Mouse (Mus musculus): ENCODE data around the gene Tsen2. TPM values are rescaled to one million over a fixed set of nuclear protein-coding genes. Genes with fewer than 3 reads are reported as not detected.

Gene Tsen2
- polyA plus RNA-seq, 1 experiment from 2014 or later, result 8.5 TPM

- Histone ChIP-seq H3K4me3 (ENCODE audit: low read depth, low read length) (no peak overlapping the region), H3K9me3 (replicated peaks; ENCODE audit: control insufficient read depth, low read length) (no peaks in the 10 kb centered on the region), H3K4me2 (ENCODE audit: low read depth, low read length) (no peak overlapping the region), H3K4me1 (ENCODE audit: control insufficient read depth, low read depth, low read length) (no peaks in the 10 kb centered on the region), H3K36me3 (ENCODE audit: control insufficient read depth, insufficient read depth) (no peaks in the 10 kb centered on the region), H3K27me3 (ENCODE audit: control insufficient read depth, insufficient read depth, low read depth, low read length) (no peaks in the 10 kb centered on the region), H3K27ac (ENCODE audit: low read length) (no peak overlapping the region), H3K9ac (ENCODE audit: low read depth, low read length) (no peak overlapping the region)
- WGBS (ENCODE audit: insufficient replicate concordance), result 23% methylated on average over 3 of the region's 3 CpGs
- ATAC-seq (ENCODE audit: low read depth), result peak; percentile 51
Observed at GRCm38 (mm10) chr6:115527418-115527817, 17.0 kb upstream of the Tsen2 start.

GRCm38 (mm10) chr6:115528372-115528771 is 16.1 kb upstream of the Tsen2 start:
- ATAC-seq (ENCODE audit: low read depth), result no peak
- H3K4me2 ChIP-seq (ENCODE audit: low read depth, low read length), result no peak overlapping the region

GRCm38 (mm10) chr6:115534617-115535016 is 9.8 kb upstream of the Tsen2 start:
- Histone ChIP-seq H3K4me2 (ENCODE audit: low read depth, low read length) (no peak overlapping the region), H3K4me3 (ENCODE audit: low read depth, low read length) (no peak overlapping the region), H3K27me3 (ENCODE audit: control insufficient read depth, insufficient read depth, low read depth, low read length) (no peaks in the 10 kb centered on the region), H3K9me3 (replicated peaks; ENCODE audit: control insufficient read depth, low read length) (no peaks in the 10 kb centered on the region), H3K36me3 (ENCODE audit: control insufficient read depth, insufficient read depth) (no peaks in the 10 kb centered on the region), H3K4me1 (ENCODE audit: control insufficient read depth, low read depth, low read length) (peaks cover 6% of the 10 kb centered on the region), H3K27ac (ENCODE audit: low read length) (no peak overlapping the region), H3K9ac (ENCODE audit: low read depth, low read length) (no peak overlapping the region)
- ATAC-seq (ENCODE audit: low read depth), result no peak
- WGBS (ENCODE audit: insufficient replicate concordance), result 59% methylated on average over 7 of the region's 7 CpGs

More at GRCm38 (mm10) chr6:115528372-115528771, 16.1 kb upstream of the Tsen2 start:
- no peaks in the 10 kb centered on the region for H3K36me3 ChIP-seq (ENCODE audit: control insufficient read depth, insufficient read depth)
- no peaks in the 10 kb centered on the region for H3K27me3 ChIP-seq (ENCODE audit: control insufficient read depth, insufficient read depth, low read depth, low read length)
- no peak overlapping the region for H3K9ac ChIP-seq (ENCODE audit: low read depth, low read length)
- no peak overlapping the region for H3K27ac ChIP-seq (ENCODE audit: low read length)
- no peaks in the 10 kb centered on the region for H3K4me1 ChIP-seq (ENCODE audit: control insufficient read depth, low read depth, low read length)
- H3K4me3 ChIP-seq (ENCODE audit: low read depth, low read length), result no peak overlapping the region
- no peaks in the 10 kb centered on the region for H3K9me3 ChIP-seq (replicated peaks; ENCODE audit: control insufficient read depth, low read length)
- 52% methylated on average over 4 of the region's 4 CpGs for WGBS (ENCODE audit: insufficient replicate concordance)

DNA sequence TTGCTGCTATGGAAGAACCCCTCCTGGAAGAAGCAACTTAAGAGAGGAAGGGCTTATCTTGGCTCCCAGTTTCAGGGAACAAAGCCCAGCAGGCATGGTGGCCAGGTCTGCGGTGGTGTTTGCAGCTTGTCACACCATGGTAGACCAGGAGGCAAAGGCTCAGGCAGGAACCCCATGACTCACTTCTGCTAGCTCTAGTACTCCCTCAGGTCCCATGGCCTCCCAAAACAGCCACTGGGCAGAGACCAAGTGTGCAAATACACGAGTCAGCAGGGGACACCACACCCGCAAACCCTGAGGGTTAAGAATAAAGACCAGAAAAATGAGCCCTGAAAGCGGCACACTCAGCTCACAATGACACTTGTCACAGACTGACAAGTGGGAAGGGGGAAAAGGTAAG is 8.3 kb upstream of the Tsen2 start:
- H3K27me3 ChIP-seq (ENCODE audit: control insufficient read depth, insufficient read depth, low read depth, low read length), result no peaks in the 10 kb centered on the region
- WGBS (ENCODE audit: insufficient replicate concordance), result 64% methylated on average over 4 of the region's 4 CpGs
- peaks cover 6% of the 10 kb centered on the region for H3K4me1 ChIP-seq (ENCODE audit: control insufficient read depth, low read depth, low read length)
- H3K9ac ChIP-seq (ENCODE audit: low read depth, low read length), result no peak overlapping the region
- no peak for ATAC-seq (ENCODE audit: low read depth)
- no peak overlapping the region for H3K4me2 ChIP-seq (ENCODE audit: low read depth, low read length)
- H3K27ac ChIP-seq (ENCODE audit: low read length), result no peak overlapping the region
- H3K9me3 ChIP-seq (replicated peaks; ENCODE audit: control insufficient read depth, low read length), result no peaks in the 10 kb centered on the region
- H3K36me3 ChIP-seq (ENCODE audit: control insufficient read depth, insufficient read depth), result no peaks in the 10 kb centered on the region
- no peak overlapping the region for H3K4me3 ChIP-seq (ENCODE audit: low read depth, low read length)

DNA sequence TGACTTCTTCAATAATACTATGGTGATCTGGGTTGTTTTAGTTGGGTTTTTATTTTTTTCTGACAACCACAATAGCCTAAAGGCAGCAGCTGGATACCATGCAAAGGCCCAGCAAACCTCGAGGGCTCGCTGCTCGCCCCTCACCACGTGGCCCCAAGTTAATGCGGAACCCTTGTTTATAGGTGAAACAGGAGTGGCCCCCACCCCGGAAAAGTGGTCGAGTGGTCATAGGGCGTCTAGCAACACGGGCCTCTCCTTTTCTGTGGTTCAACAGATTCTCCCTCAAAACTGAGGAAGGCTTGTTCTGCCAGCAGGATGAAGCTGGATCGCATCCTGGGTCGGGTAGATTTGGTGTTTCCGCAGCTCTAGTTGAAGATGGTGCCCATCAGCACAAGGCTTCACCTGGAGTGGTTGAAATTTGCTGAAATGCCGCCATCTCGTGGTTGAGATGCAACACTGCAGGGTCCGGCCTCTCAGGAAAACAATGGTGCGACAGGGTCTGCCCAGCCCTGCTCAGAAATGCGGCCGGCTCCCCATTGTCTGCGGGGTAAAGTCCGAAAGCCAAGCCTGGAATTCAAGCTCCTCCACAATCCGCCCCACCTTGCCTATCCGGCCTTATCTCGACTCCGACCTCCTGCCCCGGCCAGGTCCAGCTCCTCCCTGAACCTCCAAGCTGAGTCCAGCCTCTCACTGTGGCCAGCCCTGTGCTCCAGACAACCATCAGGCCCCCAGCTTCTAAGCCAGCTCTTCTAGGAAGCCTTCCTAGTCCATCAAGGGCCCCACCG is 5.6 kb upstream of the Tsen2 start:
- no peak overlapping the region for H3K27ac ChIP-seq (ENCODE audit: low read length)
- peak; percentile 47; the same call in 1 of the 2 replicates for ATAC-seq (ENCODE audit: low read depth)
- H3K4me1 ChIP-seq (ENCODE audit: control insufficient read depth, low read depth, low read length), result peaks cover 12% of the 10 kb centered on the region
- H3K4me3 ChIP-seq (ENCODE audit: low read depth, low read length), result peak overlapping the region; percentile 24; the same call in 1 of the 2 replicates
- 15% methylated on average over 26 of the region's 26 CpGs for WGBS (ENCODE audit: insufficient replicate concordance)
- H3K36me3 ChIP-seq (ENCODE audit: control insufficient read depth, insufficient read depth), result no peaks in the 10 kb centered on the region
- no peak overlapping the region for H3K9ac ChIP-seq (ENCODE audit: low read depth, low read length)
- no peaks in the 10 kb centered on the region for H3K27me3 ChIP-seq (ENCODE audit: control insufficient read depth, insufficient read depth, low read depth, low read length)
- H3K9me3 ChIP-seq (replicated peaks; ENCODE audit: control insufficient read depth, low read length), result no peaks in the 10 kb centered on the region
- peak overlapping the region; percentile 37 for H3K4me2 ChIP-seq (ENCODE audit: low read depth, low read length)

DNA sequence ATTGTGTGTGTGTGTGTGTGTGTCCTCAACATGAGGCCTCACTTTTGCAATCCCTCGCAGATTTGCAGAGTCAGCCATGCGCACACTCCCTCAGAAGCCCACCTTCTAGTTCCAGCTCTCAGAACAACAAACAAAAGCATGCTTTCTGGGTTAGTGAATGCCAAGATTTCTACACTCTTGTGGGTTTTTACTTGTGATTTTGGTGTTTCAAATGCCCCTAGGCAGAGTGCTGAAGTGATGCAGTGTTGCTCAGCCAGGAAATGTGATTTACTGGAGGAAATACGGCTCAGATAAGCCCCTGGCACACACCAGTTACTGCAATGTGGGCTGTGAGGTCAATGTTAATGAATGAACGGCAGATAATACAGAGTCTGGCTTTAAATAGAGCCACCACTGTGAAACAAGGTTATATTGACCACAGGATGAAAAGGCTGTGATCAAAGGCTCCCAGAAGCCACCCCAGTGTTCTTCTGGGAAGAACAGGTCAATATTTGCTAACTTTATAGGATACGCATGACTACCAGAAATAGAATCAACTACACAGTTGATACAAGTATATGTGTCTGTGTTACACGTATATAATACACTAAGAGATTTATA is 2.7 kb upstream of the Tsen2 start:
- ATAC-seq (ENCODE audit: low read depth), result 0 out of 2 replicates have a peak, but pooled peaks have one; percentile 5
- peak overlapping the region; percentile 60; the same call in 1 of the 2 replicates for H3K27ac ChIP-seq (ENCODE audit: low read length)
- no peak overlapping the region for H3K9ac ChIP-seq (ENCODE audit: low read depth, low read length)
- H3K4me2 ChIP-seq (ENCODE audit: low read depth, low read length), result no peak overlapping the region
- no peaks in the 10 kb centered on the region for H3K36me3 ChIP-seq (ENCODE audit: control insufficient read depth, insufficient read depth)
- H3K4me1 ChIP-seq (ENCODE audit: control insufficient read depth, low read depth, low read length), result peaks cover 17% of the 10 kb centered on the region
- H3K27me3 ChIP-seq (ENCODE audit: control insufficient read depth, insufficient read depth, low read depth, low read length), result no peaks in the 10 kb centered on the region
- no peaks in the 10 kb centered on the region for H3K9me3 ChIP-seq (replicated peaks; ENCODE audit: control insufficient read depth, low read length)
- H3K4me3 ChIP-seq (ENCODE audit: low read depth, low read length), result no peak overlapping the region
- WGBS (ENCODE audit: insufficient replicate concordance), result 32% methylated on average over 6 of the region's 6 CpGs

DNA sequence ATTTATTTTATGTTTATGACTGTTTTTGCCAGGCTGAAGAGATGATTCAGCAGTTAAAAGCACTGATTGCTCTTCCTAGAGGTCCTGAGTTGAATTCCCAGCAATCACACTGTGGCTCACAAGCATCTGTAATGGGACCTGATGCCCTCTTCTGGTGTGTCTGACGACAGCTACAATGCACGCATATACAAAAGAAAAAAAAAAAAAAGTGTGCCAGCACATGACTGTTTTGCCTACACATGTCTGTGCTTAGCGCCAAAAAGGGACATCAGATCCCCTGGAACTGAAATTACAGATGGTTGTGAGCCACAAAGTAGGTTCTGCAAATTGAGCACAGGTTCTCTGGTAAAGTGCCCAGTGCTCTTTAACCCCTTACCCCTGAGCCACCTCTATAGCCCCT is 2.1 kb upstream of the Tsen2 start:
- Histone ChIP-seq H3K27ac (ENCODE audit: low read length) (no peak overlapping the region), H3K36me3 (ENCODE audit: control insufficient read depth, insufficient read depth) (no peaks in the 10 kb centered on the region), H3K4me2 (ENCODE audit: low read depth, low read length) (no peak overlapping the region), H3K4me3 (ENCODE audit: low read depth, low read length) (no peak overlapping the region), H3K9me3 (replicated peaks; ENCODE audit: control insufficient read depth, low read length) (no peaks in the 10 kb centered on the region), H3K27me3 (ENCODE audit: control insufficient read depth, insufficient read depth, low read depth, low read length) (no peaks in the 10 kb centered on the region), H3K4me1 (ENCODE audit: control insufficient read depth, low read depth, low read length) (peaks cover 17% of the 10 kb centered on the region), H3K9ac (ENCODE audit: low read depth, low read length) (no peak overlapping the region)
- no peak for ATAC-seq (ENCODE audit: low read depth)
- 57% methylated on average over 3 of the region's 3 CpGs for WGBS (ENCODE audit: insufficient replicate concordance)

DNA sequence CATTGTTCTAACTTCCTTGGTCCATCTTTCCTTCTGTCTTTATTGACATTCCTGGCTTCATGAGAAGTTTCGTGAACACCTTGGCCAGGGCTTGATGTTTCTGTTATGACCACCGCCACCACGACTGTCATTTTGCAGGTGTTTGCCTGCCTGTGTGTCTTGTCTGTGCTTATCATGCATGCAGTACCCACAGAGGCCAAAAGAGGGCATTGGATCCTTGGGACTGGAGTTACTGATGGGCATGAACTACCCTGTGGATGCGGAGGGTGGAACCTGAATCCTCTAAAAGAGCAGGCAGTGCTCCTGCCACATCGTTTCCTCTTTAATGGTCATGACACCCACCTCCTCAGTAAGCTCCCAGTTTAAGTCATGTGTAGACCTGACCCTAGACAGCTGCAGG is 1.8 kb downstream of the Tsen2 start:
- 67% methylated on average over 5 of the region's 5 CpGs for WGBS (ENCODE audit: insufficient replicate concordance)
- Histone ChIP-seq H3K27ac (ENCODE audit: low read length) (no peak overlapping the region), H3K4me1 (ENCODE audit: control insufficient read depth, low read depth, low read length) (peaks cover 15% of the 10 kb centered on the region)

DNA sequence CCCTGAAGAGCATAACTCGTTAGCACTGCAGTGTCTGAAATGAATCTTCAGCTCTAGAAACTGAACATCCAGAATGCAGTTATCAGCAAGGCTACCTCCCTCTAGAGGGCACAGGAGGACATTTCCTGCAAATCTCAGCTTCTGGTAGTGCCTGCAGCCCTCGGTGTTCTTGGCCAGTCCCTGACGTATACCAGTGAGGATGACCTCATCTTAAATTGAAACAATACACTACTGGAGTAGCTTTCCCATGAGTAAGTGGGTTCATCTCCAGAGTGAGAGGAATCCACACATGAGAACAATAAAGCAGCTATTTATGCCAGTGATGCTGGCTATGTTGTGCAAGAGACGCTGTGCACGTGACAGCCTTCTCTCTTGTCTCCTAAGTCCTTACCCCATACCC is 11.0 kb downstream of the Tsen2 start:
- Histone ChIP-seq H3K4me3 (ENCODE audit: low read depth, low read length) (no peak overlapping the region), H3K4me1 (ENCODE audit: control insufficient read depth, low read depth, low read length) (no peaks in the 10 kb centered on the region), H3K4me2 (ENCODE audit: low read depth, low read length) (no peak overlapping the region), H3K27ac (ENCODE audit: low read length) (no peak overlapping the region), H3K9me3 (replicated peaks; ENCODE audit: control insufficient read depth, low read length) (no peaks in the 10 kb centered on the region), H3K36me3 (ENCODE audit: control insufficient read depth, insufficient read depth) (peaks cover 4% of the 10 kb centered on the region), H3K27me3 (ENCODE audit: control insufficient read depth, insufficient read depth, low read depth, low read length) (no peaks in the 10 kb centered on the region), H3K9ac (ENCODE audit: low read depth, low read length) (no peak overlapping the region)
- no peak for ATAC-seq (ENCODE audit: low read depth)
- 55% methylated on average over 5 of the region's 5 CpGs for WGBS (ENCODE audit: insufficient replicate concordance)

More for the DNA sequence above, 1.8 kb downstream of the Tsen2 start:
- Histone ChIP-seq H3K27me3 (ENCODE audit: control insufficient read depth, insufficient read depth, low read depth, low read length) (no peaks in the 10 kb centered on the region), H3K4me3 (ENCODE audit: low read depth, low read length) (no peak overlapping the region), H3K4me2 (ENCODE audit: low read depth, low read length) (no peak overlapping the region), H3K9ac (ENCODE audit: low read depth, low read length) (no peak overlapping the region), H3K36me3 (ENCODE audit: control insufficient read depth, insufficient read depth) (no peaks in the 10 kb centered on the region), H3K9me3 (replicated peaks; ENCODE audit: control insufficient read depth, low read length) (no peaks in the 10 kb centered on the region)
- no peak for ATAC-seq (ENCODE audit: low read depth)

Measured in liver, embryonic 16.5 days (tissue).